Mouse (Mus musculus) E14TG2a.4 (cell line): ENCODE results near the gene Gm10203.

Source experiments
- CTCF ChIP-seq: conservative IDR thresholded peaks from 2 replicates; pipeline ENCODE4 v1.5.1; 2014; ENCODE audit warnings: low read length
- POU5F1 ChIP-seq: IDR thresholded peaks from 2 replicates; pipeline ENCODE4 v1.6.1; 2014; ENCODE audit warnings: low read length, borderline replicate concordance

GRCm38 (mm10) chr6:149168436-149168835 lies 38.5 kb downstream of the Gm10203 start:
- TF ChIP-seq CTCF: no peak
- TF ChIP-seq POU5F1: no peak
